Mouse (Mus musculus): ENCODE data around the gene Tvp23b. TPM values are rescaled to one million over a fixed set of nuclear protein-coding genes. Genes with fewer than 3 reads are reported as not detected.

The Tvp23b gene
- polyA plus RNA-seq, 1 experiment from 2014 or later: 35.0 TPM

- Histone ChIP-seq H3K9ac (no peak overlapping the region), H3K36me3 (no peaks in the 10 kb centered on the region), H3K4me3 (no peak overlapping the region), H3K4me2 (peak overlapping the region; percentile 12; the same call in 1 of the 2 replicates), H3K4me1 (peaks cover 21% of the 10 kb centered on the region), H3K27ac (peak overlapping the region; percentile 41; the same call in 1 of the 2 replicates), H3K27me3 (replicated peaks) (no peaks in the 10 kb centered on the region), H3K9me3 (replicated peaks) (no peaks in the 10 kb centered on the region)
- WGBS (ENCODE audit: insufficient replicate concordance): 20% methylated on average over 3 of the region's 3 CpGs
- ATAC-seq: peak; percentile 97
Measured at GRCm38 (mm10) chr11:62929799-62930198, 50.5 kb downstream of the Tvp23b start.

GRCm38 (mm10) chr11:62930574-62930973, 51.3 kb downstream of the Tvp23b start:
- peak overlapping the region; percentile 12; the same call in 1 of the 2 replicates for H3K4me2 ChIP-seq
- peak; percentile 36; the same call in 1 of the 2 replicates for ATAC-seq
- H3K36me3 ChIP-seq: no peaks in the 10 kb centered on the region
- no peaks in the 10 kb centered on the region for H3K9me3 ChIP-seq (replicated peaks)
- WGBS (ENCODE audit: insufficient replicate concordance): 27% methylated on average over 4 of the region's 4 CpGs
- H3K4me3 ChIP-seq: no peak overlapping the region
- H3K27me3 ChIP-seq (replicated peaks): no peaks in the 10 kb centered on the region
- H3K27ac ChIP-seq: peak overlapping the region; percentile 41; the same call in 1 of the 2 replicates
- peaks cover 21% of the 10 kb centered on the region for H3K4me1 ChIP-seq
- H3K9ac ChIP-seq: no peak overlapping the region

- Histone ChIP-seq H3K9ac (no peak overlapping the region), H3K4me2 (no peak overlapping the region), H3K9me3 (replicated peaks) (no peaks in the 10 kb centered on the region), H3K27me3 (replicated peaks) (no peaks in the 10 kb centered on the region), H3K27ac (no peak overlapping the region), H3K4me1 (peaks cover 21% of the 10 kb centered on the region), H3K36me3 (no peaks in the 10 kb centered on the region), H3K4me3 (no peak overlapping the region)
- ATAC-seq: no peak
- WGBS (ENCODE audit: insufficient replicate concordance): 65% methylated on average over 5 of the region's 5 CpGs
Measured at GRCm38 (mm10) chr11:62931141-62931540, 51.9 kb downstream of the Tvp23b start.

GRCm38 (mm10) chr11:62933099-62933498, 53.8 kb downstream of the Tvp23b start:
- no peaks in the 10 kb centered on the region for H3K9me3 ChIP-seq (replicated peaks)
- H3K36me3 ChIP-seq: no peaks in the 10 kb centered on the region
- no peak overlapping the region for H3K27ac ChIP-seq
- no peak overlapping the region for H3K4me3 ChIP-seq
- no peaks in the 10 kb centered on the region for H3K27me3 ChIP-seq (replicated peaks)
- 79% methylated on average over 9 of the region's 9 CpGs for WGBS (ENCODE audit: insufficient replicate concordance)
- H3K9ac ChIP-seq: no peak overlapping the region
- H3K4me2 ChIP-seq: no peak overlapping the region
- peaks cover 21% of the 10 kb centered on the region for H3K4me1 ChIP-seq
- no peak for ATAC-seq

GRCm38 (mm10) chr11:62934795-62935514, 55.7 kb downstream of the Tvp23b start:
- H3K9me3 ChIP-seq (replicated peaks): no peaks in the 10 kb centered on the region
- 68% methylated on average over 11 of the region's 11 CpGs for WGBS (ENCODE audit: insufficient replicate concordance)
- no peak overlapping the region for H3K4me3 ChIP-seq
- ATAC-seq: no peak
- no peak overlapping the region for H3K27ac ChIP-seq
- H3K9ac ChIP-seq: no peak overlapping the region
- peaks cover 14% of the 10 kb centered on the region for H3K4me1 ChIP-seq
- no peaks in the 10 kb centered on the region for H3K27me3 ChIP-seq (replicated peaks)
- H3K4me2 ChIP-seq: no peak overlapping the region
- H3K36me3 ChIP-seq: no peaks in the 10 kb centered on the region

- no peak overlapping the region for H3K4me2 ChIP-seq
- H3K27me3 ChIP-seq (replicated peaks): no peaks in the 10 kb centered on the region
- ATAC-seq: no peak
- WGBS (ENCODE audit: insufficient replicate concordance): 44% methylated on average over 6 of the region's 6 CpGs
- H3K27ac ChIP-seq: no peak overlapping the region
- no peaks in the 10 kb centered on the region for H3K4me1 ChIP-seq
- no peaks in the 10 kb centered on the region for H3K36me3 ChIP-seq
- H3K4me3 ChIP-seq: no peak overlapping the region
- H3K9ac ChIP-seq: no peak overlapping the region
- no peaks in the 10 kb centered on the region for H3K9me3 ChIP-seq (replicated peaks)
Measured at GRCm38 (mm10) chr11:62937986-62938385, 58.7 kb downstream of the Tvp23b start.

- Histone ChIP-seq H3K4me3 (no peak overlapping the region), H3K4me1 (no peaks in the 10 kb centered on the region), H3K27me3 (replicated peaks) (no peaks in the 10 kb centered on the region), H3K4me2 (no peak overlapping the region), H3K36me3 (no peaks in the 10 kb centered on the region), H3K27ac (no peak overlapping the region), H3K9ac (no peak overlapping the region), H3K9me3 (replicated peaks) (no peaks in the 10 kb centered on the region)
- 52% methylated on average over 5 of the region's 5 CpGs for WGBS (ENCODE audit: insufficient replicate concordance)
- no peak for ATAC-seq
Measured at GRCm38 (mm10) chr11:62938921-62939320, 59.7 kb downstream of the Tvp23b start.

GRCm38 (mm10) chr11:62940176-62940575, 60.9 kb downstream of the Tvp23b start:
- H3K36me3 ChIP-seq: no peaks in the 10 kb centered on the region
- 53% methylated on average over 3 of the region's 3 CpGs for WGBS (ENCODE audit: insufficient replicate concordance)
- ATAC-seq: no peak
- H3K4me2 ChIP-seq: no peak overlapping the region
- no peaks in the 10 kb centered on the region for H3K27me3 ChIP-seq (replicated peaks)
- no peak overlapping the region for H3K9ac ChIP-seq
- no peaks in the 10 kb centered on the region for H3K9me3 ChIP-seq (replicated peaks)
- no peak overlapping the region for H3K27ac ChIP-seq
- H3K4me3 ChIP-seq: no peak overlapping the region
- H3K4me1 ChIP-seq: no peaks in the 10 kb centered on the region

GRCm38 (mm10) chr11:62943538-62943937, 64.3 kb downstream of the Tvp23b start:
- WGBS (ENCODE audit: insufficient replicate concordance): 57% methylated on average over 6 of the region's 6 CpGs
- Histone ChIP-seq H3K36me3 (no peaks in the 10 kb centered on the region), H3K4me1 (no peaks in the 10 kb centered on the region), H3K27me3 (replicated peaks) (no peaks in the 10 kb centered on the region), H3K9me3 (replicated peaks) (no peaks in the 10 kb centered on the region), H3K27ac (no peak overlapping the region), H3K4me2 (no peak overlapping the region), H3K4me3 (no peak overlapping the region), H3K9ac (no peak overlapping the region)
- no peak for ATAC-seq

- no peaks in the 10 kb centered on the region for H3K4me1 ChIP-seq
- no peak overlapping the region for H3K4me3 ChIP-seq
- H3K9me3 ChIP-seq (replicated peaks): no peaks in the 10 kb centered on the region
- no peak overlapping the region for H3K9ac ChIP-seq
- WGBS (ENCODE audit: insufficient replicate concordance): 58% methylated on average over 4 of the region's 4 CpGs
- H3K27me3 ChIP-seq (replicated peaks): no peaks in the 10 kb centered on the region
- no peak for ATAC-seq
- no peak overlapping the region for H3K27ac ChIP-seq
- H3K36me3 ChIP-seq: no peaks in the 10 kb centered on the region
- no peak overlapping the region for H3K4me2 ChIP-seq
Measured at GRCm38 (mm10) chr11:62945514-62945913, 66.3 kb downstream of the Tvp23b start.

GRCm38 (mm10) chr11:62949548-62949947, 70.3 kb downstream of the Tvp23b start:
- no peaks in the 10 kb centered on the region for H3K27me3 ChIP-seq (replicated peaks)
- H3K4me1 ChIP-seq: no peaks in the 10 kb centered on the region
- ATAC-seq: no peak
- no peaks in the 10 kb centered on the region for H3K36me3 ChIP-seq
- H3K27ac ChIP-seq: no peak overlapping the region
- WGBS (ENCODE audit: insufficient replicate concordance): 38% methylated on average over 1 of the region's 1 CpGs
- H3K4me2 ChIP-seq: no peak overlapping the region
- H3K4me3 ChIP-seq: no peak overlapping the region
- no peaks in the 10 kb centered on the region for H3K9me3 ChIP-seq (replicated peaks)
- no peak overlapping the region for H3K9ac ChIP-seq

- 52% methylated on average over 3 of the region's 3 CpGs for WGBS (ENCODE audit: insufficient replicate concordance)
- H3K4me3 ChIP-seq: no peak within 1 kb of the TSS
- ATAC-seq: no peak
- H3K36me3 ChIP-seq: no peaks in the 10 kb centered on the region
- H3K27ac ChIP-seq: no peak within 1 kb of the TSS
- no peak within 1 kb of the TSS for H3K9ac ChIP-seq
- H3K9me3 ChIP-seq (replicated peaks): no peaks in the 10 kb centered on the region
- H3K27me3 ChIP-seq (replicated peaks): no peaks in the 10 kb centered on the region
- no peak within 1 kb of the TSS for H3K4me2 ChIP-seq
- no peaks in the 10 kb centered on the region for H3K4me1 ChIP-seq
Measured at GRCm38 (mm10) chr11:62951012-62951411, 71.8 kb downstream of the Tvp23b start, which contains the start of gene Cdrt4. Gene Cdrt4 (plus strand): TSS chr11:62951193.

GRCm38 (mm10) chr11:62954766-62955165, 75.5 kb downstream of the Tvp23b start:
- no peaks in the 10 kb centered on the region for H3K4me1 ChIP-seq
- H3K9ac ChIP-seq: no peak overlapping the region
- H3K9me3 ChIP-seq (replicated peaks): no peaks in the 10 kb centered on the region
- ATAC-seq: no peak
- no peak overlapping the region for H3K4me3 ChIP-seq
- H3K27me3 ChIP-seq (replicated peaks): no peaks in the 10 kb centered on the region
- WGBS (ENCODE audit: insufficient replicate concordance): 76% methylated on average over 3 of the region's 3 CpGs
- no peak overlapping the region for H3K27ac ChIP-seq
- no peak overlapping the region for H3K4me2 ChIP-seq
- H3K36me3 ChIP-seq: no peaks in the 10 kb centered on the region
